Mouse (Mus musculus): ENCODE measurements around the gene Olfr9.

DNA sequence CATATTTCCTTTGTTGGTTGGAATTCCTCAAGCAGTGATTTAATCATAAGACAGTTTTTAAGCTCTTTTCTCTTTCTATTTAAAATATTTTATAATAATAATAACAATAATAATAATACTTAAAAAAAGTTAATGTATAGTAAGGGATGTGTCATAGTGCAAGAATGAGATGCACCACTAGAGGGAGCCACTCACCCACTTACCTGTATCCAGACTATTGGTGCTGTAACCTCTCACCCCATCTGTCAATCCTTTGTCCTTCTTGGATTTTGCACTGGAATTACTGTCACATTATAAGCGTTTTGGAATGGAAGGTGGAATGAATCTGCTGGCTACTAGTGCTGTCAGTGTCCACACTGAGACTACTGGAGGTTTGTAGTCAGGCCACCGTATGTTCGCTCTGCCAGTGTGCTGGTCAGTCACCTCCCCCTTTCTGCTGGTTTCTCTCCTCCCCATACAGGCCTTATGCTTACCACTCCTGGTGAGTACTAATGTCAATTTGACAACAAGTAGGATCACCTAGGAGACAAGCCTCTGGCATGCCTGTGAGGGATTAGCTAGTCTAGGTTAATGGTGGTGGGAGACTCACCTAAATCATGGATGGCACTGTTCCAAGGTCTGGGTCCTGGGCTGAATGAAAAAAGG is 36.9 kb downstream of the Olfr9 start:
- TF ChIP-seq POLR2A (IDR thresholded peaks at IDR 0.05; ENCODE audit: insufficient read depth, low read length) (no peak), CTCF (IDR thresholded peaks at IDR 0.05; ENCODE audit: low read depth, low read length) (peak; percentile 41), EP300 (IDR thresholded peaks at IDR 0.05; ENCODE audit: insufficient read depth, low read depth, low read length) (no peak)

Measured in ES-Bruce4 (cell line).